Mouse (Mus musculus) MEL-GATA-1-ER (cell line): ENCODE measurements at regions not wholly inside any gene's neighbourhood (a gene's known extent, or its start where the extent isn't known, plus 50 kb on each side); places are given as distances from the start of the nearest gene placed in this dataset.
A peak's percentile ranks its signal among the peaks of the same experiment; 100 is the strongest.

Experiments used
- DNase-seq: peaks from one replicate; pipeline ENCODE4 v3.0.0-alpha.2; 2012; ENCODE audit warnings: low read depth; ENCODE audit errors: extremely low read depth

- no peak for DNase-seq
Measured at GRCm38 (mm10) chrX:142456022-142456421, 65.7 kb upstream of the Acsl4 start.

- no peak for DNase-seq
Measured at GRCm38 (mm10) chrX:142464174-142464573, 73.8 kb upstream of the Acsl4 start.

GRCm38 (mm10) chrX:142464756-142465155, 74.4 kb upstream of the Acsl4 start:
- DNase-seq, result no peak

GRCm38 (mm10) chrX:142467850-142468256, 77.5 kb upstream of the Acsl4 start:
- DNase-seq, result no peak

GRCm38 (mm10) chrX:142468388-142468787, 78.1 kb upstream of the Acsl4 start:
- no peak for DNase-seq

GRCm38 (mm10) chrX:142469048-142469634, 78.8 kb upstream of the Acsl4 start:
- no peak for DNase-seq

- DNase-seq, result no peak
Measured at GRCm38 (mm10) chrX:142470083-142470482, 79.7 kb upstream of the Acsl4 start.

GRCm38 (mm10) chrX:142481203-142481815, 91.0 kb upstream of the Acsl4 start:
- DNase-seq, result no peak

GRCm38 (mm10) chrX:142488078-142488477, 97.7 kb upstream of the Acsl4 start:
- DNase-seq, result no peak

- no peak for DNase-seq
Measured at GRCm38 (mm10) chrX:142490093-142490717, 99.9 kb upstream of the Acsl4 start.

GRCm38 (mm10) chrX:142501094-142501493, 110.8 kb upstream of the Acsl4 start:
- no peak for DNase-seq

GRCm38 (mm10) chrX:142504962-142505361, 114.6 kb upstream of the Acsl4 start:
- no peak for DNase-seq

- peak; percentile 21 for DNase-seq
Measured at GRCm38 (mm10) chrX:142507475-142507874, 117.1 kb upstream of the Acsl4 start.

GRCm38 (mm10) chrX:142516406-142517131, 126.2 kb upstream of the Acsl4 start:
- no peak for DNase-seq

- DNase-seq, result no peak
Measured at GRCm38 (mm10) chrX:142517205-142517604, 126.9 kb upstream of the Acsl4 start.

- no peak for DNase-seq
Measured at GRCm38 (mm10) chrX:142521063-142521462, 130.7 kb upstream of the Acsl4 start.

GRCm38 (mm10) chrX:142526953-142527352, 136.6 kb upstream of the Acsl4 start:
- DNase-seq, result peak; percentile 43

GRCm38 (mm10) chrX:142529892-142530291, 139.6 kb upstream of the Acsl4 start:
- peak; percentile 28 for DNase-seq

- DNase-seq, result peak; percentile 64
Measured at GRCm38 (mm10) chrX:142534780-142535179, 144.4 kb upstream of the Acsl4 start.

- peak; percentile 95 for DNase-seq
Measured at GRCm38 (mm10) chrX:142535540-142535939, 145.2 kb upstream of the Acsl4 start.

- DNase-seq, result peak; percentile 83
Measured at GRCm38 (mm10) chrX:142535954-142536353, 145.3 kb upstream of the Tmem164 start.
